Mouse (Mus musculus) lung, postnatal 0 days (tissue): Measurements from ENCODE around the gene Cyp2a5.

Source experiments
- CTCF ChIP-seq: IDR thresholded peaks from 2 replicates; pipeline ENCODE4 v1.5.1; 2016; ENCODE audit warnings: antibody characterized with exemption, mild to moderate bottlenecking
- EP300 ChIP-seq: IDR thresholded peaks from 2 replicates; pipeline ENCODE4 v1.6.1; 2016; ENCODE audit warnings: antibody characterized with exemption, mild to moderate bottlenecking, control low read depth

DNA sequence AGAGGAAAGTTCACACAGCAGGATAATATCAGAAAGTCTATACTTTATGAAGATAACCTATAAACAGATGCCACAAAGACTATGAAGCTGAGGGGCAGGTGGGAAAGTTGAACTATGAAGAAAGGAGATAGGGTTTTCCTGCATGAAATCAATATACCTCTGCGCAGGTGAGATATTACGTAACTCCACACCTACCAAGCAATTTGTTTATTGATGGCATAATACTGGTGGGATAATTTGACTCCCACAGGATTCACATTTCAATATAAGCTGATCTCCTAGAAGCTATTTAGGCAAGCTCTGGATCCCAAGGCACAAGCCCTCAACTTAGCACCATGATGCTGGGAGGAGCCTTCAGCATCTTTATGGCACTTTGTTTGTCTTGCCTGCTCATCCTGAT, 26.5 kb upstream of the Cyp2a5 start, which contains the start of gene Cyp2g1:
- TF ChIP-seq CTCF: no peak
- no peak for TF ChIP-seq EP300
